Mouse (Mus musculus) R1 (cell line): ENCODE data around the gene Gm21987.

ENCODE experiments used
- DNase-seq: peaks from one replicate; pipeline ENCODE4 v3.0.0-alpha.2; 2018; ENCODE audit warnings: low read depth, low spot score

The Gm21987 gene

GRCm38 (mm10) chr16:38371705-38372296 is 25.0 kb downstream of the Gm21987 start:
- no peak for DNase-seq

GRCm38 (mm10) chr16:38372876-38373275 is 26.0 kb downstream of the Gm21987 start:
- no peak for DNase-seq

- peak; percentile 21 for DNase-seq
These were observed 26.6 kb downstream of the Gm21987 start for GRCm38 (mm10) chr16:38373439-38373838.

- peak; percentile 33 for DNase-seq
These were observed 27.1 kb downstream of the Gm21987 start for GRCm38 (mm10) chr16:38373941-38374340.

GRCm38 (mm10) chr16:38374379-38375140 is 27.7 kb downstream of the Gm21987 start:
- DNase-seq, result peak; percentile 85

GRCm38 (mm10) chr16:38375182-38375581 is 28.3 kb downstream of the Gm21987 start:
- DNase-seq, result no peak

- DNase-seq, result peak; percentile 56
These were observed 29.5 kb downstream of the Gm21987 start for GRCm38 (mm10) chr16:38376163-38376840.

- DNase-seq, result no peak
These were observed 30.0 kb downstream of the Gm21987 start for GRCm38 (mm10) chr16:38376841-38377249.

GRCm38 (mm10) chr16:38377546-38377945 is 30.7 kb downstream of the Gm21987 start:
- no peak for DNase-seq

GRCm38 (mm10) chr16:38378591-38378990 is 31.8 kb downstream of the Gm21987 start:
- DNase-seq, result no peak

- DNase-seq, result no peak
These were observed 32.2 kb downstream of the Gm21987 start for GRCm38 (mm10) chr16:38379088-38379487.

- no peak for DNase-seq
These were observed 32.7 kb downstream of the Gm21987 start for GRCm38 (mm10) chr16:38379493-38379892.

- no peak for DNase-seq
These were observed 33.1 kb downstream of the Gm21987 start for GRCm38 (mm10) chr16:38379926-38380325.

- no peak for DNase-seq
These were observed 36.8 kb downstream of the Gm21987 start for GRCm38 (mm10) chr16:38383683-38384082.

- no peak for DNase-seq
These were observed 38.4 kb downstream of the Gm21987 start for GRCm38 (mm10) chr16:38385184-38385634.

GRCm38 (mm10) chr16:38385700-38386099 is 38.9 kb downstream of the Gm21987 start:
- DNase-seq, result no peak

GRCm38 (mm10) chr16:38387389-38387788 is 40.5 kb downstream of the Gm21987 start:
- DNase-seq, result no peak

- DNase-seq, result no peak
These were observed 41.9 kb downstream of the Gm21987 start for GRCm38 (mm10) chr16:38388757-38389156.

GRCm38 (mm10) chr16:38389284-38389893 is 42.5 kb downstream of the Gm21987 start:
- no peak for DNase-seq

GRCm38 (mm10) chr16:38390322-38390721 is 43.5 kb downstream of the Gm21987 start:
- DNase-seq, result no peak

- DNase-seq, result peak; percentile 43
These were observed 45.5 kb downstream of the Gm21987 start for GRCm38 (mm10) chr16:38392126-38392894.
